Mouse (Mus musculus) fibroblast of lung, adult 2 months (primary cell): ENCODE measurements at regions not wholly inside any gene's neighbourhood (a gene's known extent, or its start where the extent isn't known, plus 50 kb on each side); places are given as distances from the start of the nearest gene placed in this dataset.

Experiments
- DNase-seq: peaks from one replicate; pipeline ENCODE4 v3.0.0-alpha.2; 2011; ENCODE audit warnings: low read depth

DNA sequence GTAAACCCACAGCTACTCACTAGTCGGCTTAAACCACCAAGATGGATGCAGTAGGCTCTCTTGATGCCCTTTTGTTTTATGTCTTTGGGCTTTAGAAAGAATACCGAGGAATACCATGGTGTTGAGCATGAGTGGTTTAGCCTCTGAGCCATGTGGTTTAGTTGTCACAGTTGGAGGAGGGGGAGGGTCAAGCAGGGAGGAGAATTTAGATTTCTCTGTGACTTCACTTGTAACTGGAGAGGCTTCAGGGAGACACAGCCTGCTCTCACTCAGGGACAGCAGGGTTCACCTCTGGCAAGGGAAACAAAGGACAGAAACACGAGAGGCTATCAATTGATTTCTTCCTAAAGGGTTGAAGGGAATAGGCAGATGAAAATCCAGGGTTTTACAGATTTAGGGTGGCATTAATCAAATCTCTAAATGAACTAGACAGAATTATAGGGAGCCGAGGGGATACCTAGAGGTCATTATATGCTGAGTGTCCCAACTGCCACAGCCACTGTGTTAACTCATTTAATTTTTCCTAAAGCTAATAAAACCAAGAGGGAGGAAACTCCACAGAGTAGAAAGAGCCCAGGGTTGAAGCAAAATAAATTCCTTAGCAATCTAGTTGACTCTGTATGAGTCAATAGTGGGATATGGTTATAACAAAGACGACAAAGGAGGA, 2113.7 kb upstream of the 5930422O12Rik start:
- no peak for DNase-seq

DNA sequence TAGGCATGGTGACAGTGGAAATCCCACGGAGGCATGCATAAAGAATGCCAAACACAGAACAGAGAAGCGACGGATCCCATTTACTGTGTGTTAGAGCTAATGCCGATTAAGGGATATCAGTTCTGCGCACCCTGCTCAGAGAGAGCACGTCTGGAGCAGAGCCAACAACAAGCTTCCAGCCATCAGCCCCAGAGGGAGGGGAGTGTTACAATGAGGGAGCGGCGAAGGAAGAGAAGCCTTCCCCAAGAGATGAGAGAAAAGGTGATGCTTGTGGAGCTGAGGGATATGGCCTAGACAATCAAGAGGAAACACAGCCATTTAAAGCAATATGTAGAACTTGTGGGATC, 2113.2 kb upstream of the 5930422O12Rik start:
- DNase-seq, result no peak

DNA sequence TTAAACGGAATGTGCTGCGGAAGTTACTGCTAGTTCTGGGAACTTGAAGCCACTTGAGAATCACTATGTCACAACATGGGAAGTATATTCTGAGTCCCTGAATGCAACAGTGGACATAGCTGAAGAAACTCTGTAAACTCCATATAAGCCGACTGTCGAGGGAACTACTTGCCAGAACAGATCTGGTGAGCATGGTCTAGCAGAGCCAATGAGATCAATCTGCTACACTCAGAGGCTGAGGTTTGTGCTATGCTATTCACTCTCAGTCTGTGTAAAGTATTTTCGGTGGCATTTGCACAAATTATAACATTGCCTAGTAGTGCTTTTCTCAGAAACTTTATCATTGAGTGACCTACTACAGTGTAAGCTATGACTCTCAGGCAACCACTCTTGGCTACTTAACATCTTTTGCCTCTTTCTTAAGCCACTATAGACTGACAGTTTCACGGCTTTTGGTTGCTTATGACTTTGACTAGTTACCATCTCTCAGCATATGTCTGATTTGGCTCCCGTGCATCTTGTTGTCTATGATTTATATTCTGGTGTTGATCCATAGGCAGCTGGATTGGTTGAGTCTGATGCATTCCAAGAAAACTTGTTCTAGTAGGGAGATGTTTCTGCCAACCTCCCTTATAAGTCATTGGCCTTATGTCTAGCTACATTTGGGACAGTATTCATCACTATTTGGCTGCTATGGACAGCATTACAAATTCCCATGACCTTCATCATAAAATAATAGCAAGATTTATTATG, 2094.8 kb upstream of the 5930422O12Rik start:
- no peak for DNase-seq

DNA sequence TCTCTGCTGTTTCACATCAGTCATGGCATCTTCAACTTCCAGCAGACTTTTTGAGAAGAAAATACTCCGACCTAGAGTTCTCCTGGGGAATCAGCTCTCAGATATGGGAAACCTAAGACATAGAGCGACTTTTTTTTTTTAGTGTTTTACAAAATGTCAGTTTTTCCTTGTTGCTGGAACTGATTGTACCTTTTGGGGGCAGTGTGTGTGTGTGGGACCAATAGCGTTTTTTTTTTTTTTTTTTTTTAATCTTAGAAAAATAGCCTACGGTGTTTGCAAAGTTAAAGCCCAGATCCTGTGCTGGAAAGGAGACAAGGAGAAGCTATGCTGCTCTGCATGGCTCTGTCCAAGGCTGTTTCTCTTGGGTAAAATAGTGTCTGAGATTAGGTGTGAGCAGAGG, 2080.0 kb upstream of the 5930422O12Rik start:
- DNase-seq, result no peak

DNA sequence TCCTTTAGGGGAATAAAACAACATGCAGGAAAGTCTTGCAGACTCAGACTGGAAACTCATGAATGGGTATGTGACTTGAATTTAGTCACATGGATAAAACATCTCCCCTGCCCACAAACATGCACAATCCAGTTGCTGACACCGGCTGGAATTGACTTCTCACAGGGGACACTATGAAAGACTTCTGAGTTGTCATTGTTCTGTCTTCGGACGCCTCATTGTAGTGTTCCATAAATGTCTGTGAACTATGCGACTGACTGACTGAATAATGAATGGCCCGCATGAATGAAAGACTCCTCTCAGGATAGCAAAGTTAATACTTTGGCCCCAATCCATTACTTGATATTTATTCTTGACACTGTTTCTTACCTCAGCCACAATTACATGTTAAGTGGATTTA, 2058.9 kb upstream of the 5930422O12Rik start:
- DNase-seq, result no peak

DNA sequence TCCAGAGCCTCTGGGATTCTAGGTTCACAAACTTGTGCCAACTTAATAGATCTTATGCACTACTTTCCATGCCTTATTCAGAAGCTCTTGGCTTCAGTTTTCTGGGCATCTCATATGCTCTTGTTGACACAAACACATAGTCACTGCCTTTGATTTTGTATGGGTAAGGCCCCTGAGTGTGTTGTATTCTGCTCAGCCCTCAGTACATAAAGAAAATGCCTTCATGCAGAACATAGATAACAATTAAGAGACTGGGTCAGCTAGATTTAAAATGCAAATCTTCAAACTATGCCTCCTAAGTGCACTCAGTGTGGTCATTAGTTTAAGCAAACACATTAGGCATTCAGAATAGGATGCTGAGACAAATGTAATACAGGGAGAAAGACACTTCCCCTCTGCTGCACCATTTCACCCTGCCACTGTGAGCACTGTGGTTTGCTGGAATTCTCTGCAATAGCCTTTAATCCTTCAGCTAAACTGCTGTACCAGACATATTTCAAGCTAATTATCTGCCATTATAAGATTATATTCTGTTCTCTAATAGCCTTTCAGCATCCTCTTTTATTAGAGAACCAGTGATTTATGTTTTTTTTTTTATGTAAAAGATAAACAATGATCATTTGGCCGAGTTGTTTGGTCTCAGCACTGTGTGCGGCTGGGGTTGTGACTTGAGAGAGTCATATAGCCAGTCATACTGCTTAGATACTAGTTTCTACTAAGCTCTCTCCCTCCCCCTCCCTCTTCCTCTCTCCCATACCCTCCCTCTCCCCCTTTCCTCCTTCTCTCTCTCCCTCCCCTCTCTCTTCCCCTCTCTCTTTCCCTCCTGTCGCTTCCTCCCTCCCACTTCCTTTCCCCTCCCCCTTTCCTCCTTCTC, 2058.1 kb upstream of the 5930422O12Rik start:
- no peak for DNase-seq

DNA sequence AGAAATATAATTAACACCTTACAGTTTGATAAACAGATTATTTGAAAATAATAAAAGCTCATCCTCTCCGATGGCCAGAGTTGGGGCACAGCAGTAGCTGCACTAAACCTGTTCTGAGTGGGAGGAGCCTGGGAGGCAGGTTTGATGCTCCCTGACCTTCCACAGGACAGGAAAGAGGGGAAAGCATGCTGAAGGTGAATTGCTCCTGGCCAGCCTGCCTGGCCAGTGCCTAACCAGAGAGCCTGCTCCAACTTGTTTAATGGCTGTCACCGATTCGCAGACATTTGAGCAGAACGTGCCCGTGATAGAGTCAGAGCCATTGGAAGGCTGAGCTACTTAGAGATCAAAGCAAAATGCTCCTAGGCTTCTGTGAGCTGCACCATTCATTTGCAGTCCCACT, 2056.9 kb upstream of the 5930422O12Rik start:
- no peak for DNase-seq

DNA sequence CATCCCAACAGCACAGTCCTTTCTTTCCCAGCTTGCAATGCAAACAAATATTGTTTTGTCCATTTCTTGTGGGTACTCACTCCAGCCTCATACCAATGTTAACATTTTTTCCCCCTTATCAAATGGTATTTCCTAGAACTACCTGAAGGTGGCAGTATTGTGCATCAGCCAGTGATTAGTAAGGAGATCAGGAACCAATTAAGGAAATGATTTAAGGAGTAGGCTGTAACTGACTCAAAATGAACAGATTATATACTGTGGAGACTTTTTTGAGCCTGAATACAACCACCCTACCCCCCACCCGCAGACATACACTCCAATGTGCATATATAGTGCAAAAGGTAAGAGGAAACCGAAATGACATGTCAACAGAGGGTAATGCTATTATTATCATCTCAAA, 2056.1 kb upstream of the 5930422O12Rik start:
- DNase-seq, result no peak

DNA sequence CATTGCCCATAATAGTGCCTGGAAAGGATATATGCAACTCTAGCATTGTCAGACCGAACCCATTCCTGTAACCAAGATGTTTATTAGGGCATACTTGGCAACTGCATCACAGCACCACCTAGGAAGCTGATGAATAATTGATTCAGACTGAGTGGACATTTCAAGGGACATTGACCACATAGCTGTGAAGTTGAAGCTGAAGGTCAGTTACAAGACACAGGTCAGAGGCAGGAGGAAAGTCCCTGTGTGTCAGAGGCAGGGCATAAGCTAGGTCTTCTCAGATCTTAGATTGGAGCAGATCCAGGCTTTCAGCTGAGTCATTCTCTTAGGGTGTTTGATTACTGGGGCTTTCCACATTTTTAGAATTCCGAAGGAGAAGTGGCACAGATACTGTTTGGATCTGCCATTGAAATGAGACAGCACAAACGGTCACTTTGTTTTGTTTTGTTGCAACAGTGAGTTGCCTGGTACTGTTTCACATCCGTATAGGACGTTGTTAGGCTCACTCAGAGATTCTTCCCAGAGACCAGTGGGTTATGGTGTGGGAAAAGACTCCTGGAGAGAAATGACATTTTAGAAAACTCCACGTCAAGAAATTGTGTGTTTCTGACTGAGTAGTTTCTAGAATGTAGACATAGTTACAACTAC, 2055.2 kb upstream of the 5930422O12Rik start:
- peak; percentile 77 for DNase-seq

DNA sequence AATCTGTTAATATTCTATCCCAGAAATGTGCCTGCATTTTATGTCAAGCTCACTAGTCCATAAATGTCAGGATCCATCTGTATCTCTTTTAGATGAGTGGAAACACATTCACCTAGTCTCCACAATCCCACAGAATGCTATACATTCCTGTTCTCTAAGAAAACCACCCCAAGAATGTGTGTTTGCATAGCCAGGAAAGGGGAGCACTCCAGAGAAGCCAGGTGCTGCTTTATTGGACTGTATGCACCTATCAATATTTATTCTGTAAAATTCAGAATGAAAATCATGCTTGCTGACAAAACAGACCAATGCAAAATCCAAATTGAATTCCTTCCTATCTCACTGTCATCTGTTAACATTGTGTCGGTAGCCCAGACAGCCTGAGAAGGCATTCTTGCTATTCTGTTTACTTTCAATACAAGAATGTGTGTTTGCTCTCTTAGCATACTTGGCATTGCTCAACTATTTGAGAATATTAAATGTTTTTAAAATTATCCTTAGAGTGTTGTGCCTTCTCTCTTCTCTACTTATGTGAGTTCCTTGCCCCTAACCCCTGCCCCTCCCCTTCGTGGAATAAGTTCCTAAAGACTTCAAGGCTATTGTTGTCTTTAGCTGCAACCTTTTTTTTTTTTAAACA, 2050.7 kb upstream of the 5930422O12Rik start:
- DNase-seq, result no peak

DNA sequence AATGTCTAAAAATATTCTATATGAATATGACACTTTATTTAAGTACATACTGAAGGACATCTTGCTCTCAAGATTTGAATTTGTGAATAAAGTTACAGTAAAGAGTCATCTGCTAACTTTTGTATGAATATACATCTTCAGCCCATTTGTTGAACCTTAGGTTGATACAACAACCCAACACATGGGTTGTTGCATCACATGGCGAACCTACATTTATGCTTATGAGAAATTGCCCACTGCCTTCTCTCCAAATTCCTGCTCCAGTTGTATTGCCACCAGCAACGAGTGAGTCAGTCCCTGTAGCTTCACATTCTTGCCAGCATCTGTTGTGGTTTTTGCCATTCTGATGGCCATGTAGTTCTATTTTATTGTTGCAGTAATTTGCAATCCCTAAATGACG, 2023.7 kb upstream of the 5930422O12Rik start:
- no peak for DNase-seq

DNA sequence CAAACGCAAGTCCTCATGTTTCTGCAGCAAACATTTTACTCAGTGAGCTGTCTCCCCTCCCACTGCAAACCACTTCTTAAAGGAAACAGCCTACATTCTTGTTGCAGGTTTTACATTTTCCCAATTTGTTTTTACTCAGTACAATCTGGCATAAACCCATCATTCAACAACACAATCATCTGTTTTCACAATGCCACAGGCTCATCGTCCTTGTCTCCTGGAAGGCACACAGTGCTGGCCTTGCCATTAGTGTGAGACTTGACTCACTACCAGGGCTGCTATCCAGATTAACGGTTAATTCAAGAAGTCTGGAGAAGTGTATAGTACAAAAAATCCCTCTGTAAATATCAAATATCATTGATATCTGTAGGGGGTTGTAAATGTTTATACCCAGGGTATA, 2006.3 kb upstream of the 5930422O12Rik start:
- DNase-seq, result no peak

DNA sequence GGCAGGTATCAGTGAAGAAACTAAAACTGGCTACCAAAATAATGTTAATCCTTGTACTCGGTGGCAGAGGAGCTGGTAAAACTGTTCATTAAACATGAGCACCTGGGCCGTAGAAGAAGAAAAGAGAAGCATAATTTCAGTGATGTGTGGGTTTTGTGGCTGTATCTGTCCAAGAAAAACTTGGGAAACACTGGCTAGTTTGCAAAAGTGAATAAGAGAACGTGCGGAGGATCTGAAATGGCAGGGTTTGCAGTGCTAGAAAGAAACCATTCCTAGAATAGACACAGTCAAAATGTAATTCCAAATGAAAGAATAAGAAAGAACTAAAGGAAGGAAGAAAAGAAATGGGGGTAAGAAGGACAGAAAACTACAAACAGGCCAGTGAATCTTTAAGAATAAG, 2000.8 kb upstream of the 5930422O12Rik start:
- no peak for DNase-seq

DNA sequence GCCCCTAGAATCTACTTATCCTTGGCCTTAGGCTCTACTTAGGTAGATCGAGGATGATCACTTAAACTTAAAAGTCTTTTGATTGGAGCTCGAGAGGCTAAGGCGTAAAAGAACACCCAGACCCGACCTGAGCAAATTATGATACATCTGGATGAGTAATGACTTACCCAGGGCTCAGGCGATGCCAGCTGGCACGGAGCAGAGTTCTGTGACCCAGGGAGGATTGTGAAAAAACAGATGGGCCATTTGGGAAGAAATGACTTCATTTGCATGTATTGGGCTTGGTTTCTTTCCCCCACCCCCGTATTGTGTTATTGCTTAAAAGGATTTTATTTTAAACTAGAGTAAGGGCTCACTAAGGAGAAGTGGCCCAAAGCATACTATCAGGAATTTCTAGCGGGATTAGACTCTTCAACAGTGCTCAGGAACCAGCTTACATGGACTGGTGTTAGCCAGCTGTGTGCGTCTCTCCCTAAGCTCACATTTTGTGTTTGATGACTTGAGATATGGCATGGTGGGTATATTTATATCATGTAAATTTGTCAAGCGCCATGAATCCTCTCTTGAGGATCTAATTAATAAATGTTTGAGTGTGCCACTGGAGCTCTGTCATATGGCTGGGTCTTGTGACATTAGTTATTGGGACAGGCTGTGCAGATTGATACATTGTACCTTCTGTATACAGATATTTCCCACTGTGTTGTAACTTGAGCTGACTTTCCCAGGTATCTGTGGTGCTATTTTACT, 1991.9 kb upstream of the 5930422O12Rik start:
- DNase-seq, result peak; percentile 44

DNA sequence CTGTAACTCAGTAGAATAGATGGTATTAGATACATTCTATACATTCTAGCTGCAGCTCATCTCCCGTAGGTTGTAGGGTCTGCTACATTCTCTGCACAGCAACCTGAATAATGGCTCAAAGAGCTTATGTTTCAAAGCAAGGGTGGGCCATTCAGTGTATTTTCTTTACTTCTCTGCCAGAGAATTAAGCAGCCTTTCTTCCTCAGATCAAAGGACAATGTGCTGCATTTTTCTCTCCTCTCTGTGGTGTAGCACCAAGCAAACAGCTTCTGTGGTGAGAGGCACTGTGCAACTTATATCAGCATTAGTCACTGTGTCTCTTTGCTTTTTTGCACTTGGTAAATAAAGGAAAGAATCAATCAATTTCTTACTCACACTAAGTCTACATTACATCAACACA, 1983.7 kb upstream of the 5930422O12Rik start:
- no peak for DNase-seq

DNA sequence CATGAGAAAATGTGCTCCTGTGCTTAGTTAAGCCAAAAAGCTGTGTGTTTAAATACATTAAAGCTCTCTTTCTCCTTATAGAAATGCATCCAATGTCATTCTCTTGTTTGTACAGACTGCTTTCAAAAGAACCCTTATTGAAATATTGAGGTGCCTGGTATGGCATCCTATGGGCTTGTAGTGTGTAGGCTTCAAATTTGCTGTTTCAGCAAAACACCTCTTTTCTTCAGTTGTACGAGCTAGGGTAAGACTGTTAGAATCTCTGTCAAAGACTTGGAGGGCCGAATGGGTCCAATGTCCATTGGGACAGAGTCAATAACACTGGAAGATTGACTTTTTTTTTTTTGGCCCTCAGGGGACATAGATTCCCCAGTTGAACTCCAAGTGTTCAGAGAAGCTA, 1980.5 kb upstream of the 5930422O12Rik start:
- DNase-seq, result no peak

DNA sequence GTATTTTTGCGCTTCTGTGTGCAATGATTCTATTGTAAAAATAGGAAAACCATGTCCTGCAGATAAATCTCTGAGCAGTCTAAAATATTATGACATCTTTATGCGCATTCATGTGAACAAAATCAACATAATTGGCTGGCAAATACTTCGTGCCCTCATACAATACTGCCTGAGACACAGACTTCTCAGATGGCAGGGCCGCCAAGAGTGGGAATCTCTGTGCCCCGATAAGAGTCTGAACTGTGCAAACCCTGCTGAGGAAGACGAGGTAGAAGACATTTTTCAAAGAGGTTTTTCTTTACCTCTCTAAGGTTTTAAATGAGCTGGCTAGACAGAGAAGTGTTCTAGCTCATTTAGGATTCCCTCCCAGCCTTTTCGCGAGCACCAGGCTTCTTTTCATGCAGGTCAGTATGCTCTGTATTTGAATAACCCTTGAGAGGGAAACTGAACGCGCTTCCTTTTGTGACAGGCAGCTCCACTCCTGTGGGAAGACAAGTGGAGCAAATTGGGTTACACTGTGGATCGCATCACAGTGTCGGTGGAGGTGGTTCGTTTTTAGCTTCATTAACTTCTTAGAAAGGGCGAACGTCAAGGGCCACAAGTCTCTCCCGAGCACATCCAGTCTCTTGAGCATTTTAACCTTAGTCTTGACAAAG, 1973.6 kb upstream of the 5930422O12Rik start:
- DNase-seq, result no peak

DNA sequence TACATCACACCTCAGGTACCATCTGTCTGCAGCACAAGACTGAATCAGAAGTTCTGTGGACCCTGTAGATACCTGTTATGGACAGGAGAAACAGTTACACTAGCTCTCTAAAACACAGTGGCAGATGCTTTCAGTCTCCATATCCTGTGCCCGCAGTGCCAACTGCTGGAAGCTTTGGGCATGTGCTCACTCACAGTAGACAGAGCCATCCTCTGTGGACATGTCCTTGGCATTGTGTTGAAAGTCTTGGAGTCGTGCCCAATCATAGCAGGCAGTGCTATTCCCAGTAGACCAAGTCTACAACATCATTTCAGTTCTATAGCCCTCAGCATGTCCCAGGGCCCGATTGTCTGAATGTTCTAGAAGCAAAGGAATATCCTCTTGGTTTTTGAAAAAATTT, 1968.2 kb upstream of the 5930422O12Rik start:
- no peak for DNase-seq
